Mouse (Mus musculus) small intestine, adult 2 months (tissue): ENCODE measurements around the gene Arl15. TPM values are rescaled to one million over a fixed set of nuclear protein-coding genes. Genes with fewer than 3 reads are reported as not detected.

Source experiments
- H3K27ac ChIP-seq: fragments of 200-500 bp; 2 replicates; pipeline ENCODE4 v1.5.1; 2012; ENCODE audit warnings: low read depth, low read length, control low read depth, inconsistent platforms; ENCODE audit not compliant: insufficient read depth
- H3K27me3 ChIP-seq: fragments of 200-500 bp; 2 replicates; pipeline ENCODE4 v1.6.1; 2012; ENCODE audit warnings: mild to moderate bottlenecking, moderate library complexity, low read length, inconsistent platforms; ENCODE audit not compliant: control insufficient read depth, insufficient read depth
- H3K36me3 ChIP-seq: fragments of 200-500 bp; 2 replicates; pipeline ENCODE4 v1.6.1; 2012; ENCODE audit warnings: mild to moderate bottlenecking, low read length, control low read depth, inconsistent platforms; ENCODE audit not compliant: control insufficient read depth, insufficient read depth
- H3K4me1 ChIP-seq: fragments of 200-500 bp; 2 replicates; pipeline ENCODE4 v1.6.1; 2012; ENCODE audit warnings: low read length, inconsistent platforms, mixed read lengths; ENCODE audit not compliant: control insufficient read depth, insufficient read depth, insufficient read length
- H3K4me3 ChIP-seq: fragments of 200-500 bp; 2 replicates; pipeline ENCODE4 v1.5.1; 2012; ENCODE audit warnings: low read depth, mild to moderate bottlenecking, control low read depth, inconsistent platforms, low read length, moderate library complexity
- CTCF ChIP-seq: fragments of 200-500 bp; IDR thresholded peaks from 2 replicates; pipeline ENCODE4 v1.5.1; 2012; ENCODE audit warnings: low read depth, mild to moderate bottlenecking, control low read depth, inconsistent platforms, low read length, moderate library complexity, mixed read lengths; ENCODE audit not compliant: insufficient replicate concordance, insufficient read length; ENCODE audit errors: extremely low read depth
- POLR2A ChIP-seq: fragments of 200-500 bp; IDR thresholded peaks from 2 replicates; pipeline ENCODE4 v1.6.1; 2012; ENCODE audit warnings: low read depth, mild to moderate bottlenecking, control low read depth, inconsistent platforms, low read length, moderate library complexity
- WGBS: fragments of 180-500 bp; shearing (Covaris S2); methylation state at CpG from one replicate; pipeline ENCODE4 v1.1.7; 2018; 5-methylcytosine and 5-hydroxymethylcytosine counted together
- polyA plus RNA-seq: library from polyadenylated mRNA; depleted of rRNA; stranded (reverse); fragments of >200 nt; gene quantifications from 2 replicates; pipeline ENCODE4 v1.2.3, GENCODE M21; 2012

Arl15 gene
- polyA plus RNA-seq, 1 experiment = 2.0 TPM

DNA sequence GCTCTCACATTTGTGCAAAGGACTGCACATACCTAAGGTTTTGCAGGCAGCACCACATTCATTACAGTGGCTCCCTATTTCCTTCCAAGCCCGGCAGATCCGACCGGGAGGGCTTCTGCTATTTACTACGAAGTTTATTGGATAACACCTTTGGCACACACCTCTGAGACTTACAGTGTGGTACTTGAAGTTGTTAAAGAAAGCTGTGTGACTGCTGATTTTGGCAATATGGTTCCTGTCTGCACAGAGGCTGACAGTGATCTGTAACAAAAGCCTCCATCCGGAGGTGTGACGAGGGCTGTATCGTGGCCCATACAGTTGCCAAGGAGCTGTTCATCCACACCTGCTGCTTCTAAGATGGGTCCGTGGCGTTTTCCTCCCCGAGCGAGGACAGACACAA is 335.7 kb downstream of the Arl15 start:
- H3K4me3 ChIP-seq = no peak overlapping the region
- H3K27me3 ChIP-seq = no peaks in the 10 kb centered on the region
- H3K4me1 ChIP-seq = no peaks in the 10 kb centered on the region
- no peak for TF ChIP-seq CTCF
- TF ChIP-seq POLR2A = no peak
- H3K27ac ChIP-seq = no peak overlapping the region
- WGBS = 93% methylated on average over 11 of the region's 11 CpGs
- no peaks in the 10 kb centered on the region for H3K36me3 ChIP-seq

DNA sequence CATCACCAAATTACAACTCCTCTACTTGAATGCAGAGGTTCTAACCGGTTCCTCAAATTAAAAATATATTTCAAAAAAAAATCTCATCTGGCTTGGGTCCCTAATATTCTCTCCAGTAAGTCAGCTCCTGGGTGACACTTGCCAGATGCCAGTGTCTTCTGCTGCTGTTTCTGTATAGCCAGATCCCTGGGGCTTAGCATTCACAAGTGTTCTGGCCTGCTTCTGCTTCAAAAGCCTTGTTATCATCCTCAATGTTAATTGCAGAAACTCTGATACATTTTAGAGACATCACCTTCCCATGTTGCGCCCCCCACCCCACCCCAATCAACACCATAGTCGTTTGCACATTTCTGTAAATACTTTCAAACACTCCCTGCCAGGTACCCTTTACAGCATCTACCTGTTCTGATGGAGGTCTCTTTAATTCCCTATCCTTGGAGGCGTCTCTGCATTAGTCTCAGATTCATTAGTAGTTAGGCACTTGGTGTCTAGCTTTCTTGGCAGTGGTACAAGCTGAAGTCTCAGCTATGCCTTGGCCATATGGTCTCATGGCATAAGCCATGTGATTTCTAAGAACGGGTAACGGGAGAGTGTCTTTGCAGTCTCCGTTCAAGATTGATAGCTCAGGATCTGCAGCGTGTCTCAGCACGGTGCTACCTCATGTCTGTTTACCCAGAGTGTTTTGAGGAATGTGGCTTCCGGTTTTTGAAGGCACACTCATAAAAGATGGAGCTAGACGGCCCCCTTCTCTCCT is 336.4 kb downstream of the Arl15 start:
- WGBS = 68% methylated on average over 11 of the region's 11 CpGs
- TF ChIP-seq POLR2A (no peak), CTCF (no peak)
- no peaks in the 10 kb centered on the region for H3K4me1 ChIP-seq

DNA sequence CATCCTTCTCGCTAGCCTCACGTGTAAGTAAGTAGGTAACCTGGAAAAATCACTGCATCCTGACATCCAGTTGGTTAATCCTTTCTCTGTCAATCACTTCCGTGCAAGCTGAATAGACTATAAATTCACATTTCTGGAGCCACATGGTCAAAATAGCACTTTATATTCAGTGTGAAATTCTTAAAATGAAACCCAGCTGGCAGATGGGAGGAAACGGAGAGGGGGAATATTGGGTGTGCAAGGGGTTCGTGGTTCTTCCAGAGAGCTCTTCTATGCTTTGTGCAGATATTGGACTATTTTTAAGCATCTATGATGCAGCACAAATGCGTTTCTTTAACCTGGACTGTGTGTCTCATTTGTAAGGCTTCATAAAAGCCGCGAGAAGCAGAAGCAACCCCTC is 344.6 kb downstream of the Arl15 start:
- Histone ChIP-seq H3K36me3 (no peaks in the 10 kb centered on the region), H3K27ac (no peak overlapping the region), H3K4me3 (no peak overlapping the region), H3K4me1 (no peaks in the 10 kb centered on the region), H3K27me3 (no peaks in the 10 kb centered on the region)
- TF ChIP-seq CTCF (no peak), POLR2A (no peak)
- WGBS = 89% methylated on average over 8 of the region's 8 CpGs

More for the DNA sequence above, 336.4 kb downstream of the Arl15 start:
- H3K27me3 ChIP-seq = no peaks in the 10 kb centered on the region
- no peaks in the 10 kb centered on the region for H3K36me3 ChIP-seq
- no peak overlapping the region for H3K4me3 ChIP-seq
- H3K27ac ChIP-seq = no peak overlapping the region

DNA sequence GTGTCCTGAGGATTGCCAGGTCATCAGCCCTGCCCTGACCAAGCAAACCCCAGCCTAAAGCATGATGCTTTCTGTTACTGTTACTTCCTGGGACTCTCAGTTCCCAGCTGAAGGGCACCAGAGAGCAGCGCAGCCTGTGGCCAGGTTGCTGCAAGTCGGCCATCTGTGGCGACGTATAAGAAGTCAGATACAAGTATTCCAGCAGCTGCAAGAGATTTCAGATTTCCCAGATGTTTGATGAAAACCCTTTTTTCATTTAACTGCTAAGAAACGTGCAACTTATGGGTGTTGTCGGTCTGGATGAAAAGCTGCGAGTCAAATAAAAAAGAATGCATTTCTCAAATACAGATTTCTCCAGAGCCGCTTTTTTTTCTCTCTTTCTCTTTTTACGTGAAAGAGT is 345.3 kb downstream of the Arl15 start:
- Histone ChIP-seq H3K27me3 (no peaks in the 10 kb centered on the region), H3K36me3 (no peaks in the 10 kb centered on the region), H3K27ac (no peak overlapping the region), H3K4me3 (no peak overlapping the region), H3K4me1 (no peaks in the 10 kb centered on the region)
- TF ChIP-seq CTCF (no peak), POLR2A (no peak)
- WGBS = 86% methylated on average over 9 of the region's 9 CpGs

DNA sequence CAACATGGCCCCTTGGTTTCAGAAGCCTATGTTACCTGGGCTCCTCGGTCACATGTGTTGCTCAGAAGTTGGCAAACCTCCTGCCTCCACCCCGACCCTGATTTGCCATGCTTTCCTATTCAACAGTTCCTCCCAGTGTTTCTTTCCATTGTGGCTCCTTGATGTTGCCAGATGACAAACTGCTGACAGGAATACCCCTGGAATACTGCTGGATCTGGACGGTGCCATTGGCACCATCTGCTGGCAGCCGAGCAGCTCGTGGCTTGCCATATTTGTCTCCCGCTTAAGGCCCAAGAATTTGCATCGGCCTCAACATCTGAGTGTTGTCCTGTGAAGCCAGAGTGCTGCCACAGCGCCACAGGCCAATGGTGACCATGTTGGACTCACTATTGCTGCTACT is 348.5 kb downstream of the Arl15 start:
- TF ChIP-seq POLR2A (no peak), CTCF (no peak)
- Histone ChIP-seq H3K27ac (no peak overlapping the region), H3K36me3 (no peaks in the 10 kb centered on the region), H3K27me3 (no peaks in the 10 kb centered on the region), H3K4me1 (no peaks in the 10 kb centered on the region), H3K4me3 (no peak overlapping the region)
- 90% methylated on average over 8 of the region's 8 CpGs for WGBS

DNA sequence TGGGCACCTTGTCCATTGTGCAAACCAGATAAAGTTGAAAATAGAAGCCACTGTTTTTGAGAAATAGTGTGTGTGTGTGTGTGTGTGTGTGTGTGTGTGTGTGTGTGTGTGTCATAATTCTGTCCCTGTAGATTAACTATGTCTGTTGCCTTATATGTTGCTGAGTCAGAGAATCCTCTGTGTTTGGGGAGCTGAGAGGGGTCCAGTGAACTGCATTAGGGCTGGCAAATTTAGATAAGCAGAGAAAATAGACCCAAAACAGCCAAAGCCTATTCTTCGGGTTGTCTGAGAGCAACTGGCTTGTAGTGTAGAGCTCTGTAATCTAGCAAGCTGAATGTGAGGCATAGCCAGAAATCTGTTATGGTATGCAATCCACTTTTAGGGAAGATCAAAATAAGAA is 348.9 kb downstream of the Arl15 start:
- no peak for TF ChIP-seq POLR2A
- no peak for TF ChIP-seq CTCF
- Histone ChIP-seq H3K27me3 (no peaks in the 10 kb centered on the region), H3K27ac (no peak overlapping the region), H3K36me3 (no peaks in the 10 kb centered on the region), H3K4me3 (no peak overlapping the region), H3K4me1 (no peaks in the 10 kb centered on the region)
- 88% methylated on average over 1 of the region's 1 CpGs for WGBS

DNA sequence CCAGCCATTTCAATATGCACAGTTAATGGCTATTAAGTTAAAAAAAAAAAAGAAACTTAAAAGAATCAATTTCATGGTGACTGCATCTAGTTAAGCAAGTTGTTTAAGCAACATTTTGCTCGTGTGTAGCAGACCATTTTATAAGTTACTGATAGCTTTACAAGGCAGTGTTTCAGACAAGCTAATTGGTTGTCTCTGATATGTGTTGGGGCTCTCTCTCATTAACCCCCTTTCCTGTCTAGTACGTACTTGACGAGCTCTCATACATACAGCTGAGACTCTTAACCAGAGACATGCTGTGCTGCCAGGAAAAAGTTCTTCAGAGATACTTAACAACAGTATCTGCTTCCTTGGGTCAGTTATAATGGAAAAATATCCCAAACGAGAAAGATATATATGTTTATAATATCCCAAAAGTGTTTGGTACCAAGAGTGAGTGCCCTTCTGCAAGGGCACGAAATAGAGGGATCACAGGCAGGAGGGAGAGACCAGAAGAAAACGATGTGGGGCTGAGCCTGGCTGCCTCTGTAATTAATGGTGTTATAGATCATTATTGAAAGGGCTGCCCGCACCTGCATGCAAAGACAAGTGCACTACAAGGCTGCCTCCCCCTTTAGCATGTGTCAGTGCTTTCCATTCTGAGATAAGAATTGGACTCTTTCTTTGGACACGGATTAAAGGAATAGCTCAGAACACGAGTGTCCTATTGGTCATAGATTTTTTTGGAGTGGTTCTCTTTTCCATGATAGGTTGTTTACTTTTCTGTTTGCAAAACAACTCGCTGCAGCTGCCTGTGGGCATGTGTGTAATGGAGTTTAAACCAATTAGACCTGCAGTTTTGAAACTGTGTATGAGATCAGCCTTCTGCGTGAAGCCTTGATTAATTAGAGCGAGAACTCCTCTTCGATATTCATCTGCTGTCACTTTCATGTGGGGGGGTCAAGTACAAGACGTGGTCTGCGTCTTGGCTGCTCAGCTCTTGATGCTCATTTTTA is 350.0 kb downstream of the Arl15 start:
- no peaks in the 10 kb centered on the region for H3K36me3 ChIP-seq
- no peaks in the 10 kb centered on the region for H3K27me3 ChIP-seq
- no peak overlapping the region for H3K27ac ChIP-seq
- no peaks in the 10 kb centered on the region for H3K4me1 ChIP-seq
- WGBS = 67% methylated on average over 15 of the region's 15 CpGs
- no peak overlapping the region for H3K4me3 ChIP-seq
- TF ChIP-seq POLR2A (no peak), CTCF (no peak)
